Mouse (Mus musculus) stomach, embryonic 16.5 days (tissue): Measurements from ENCODE around the gene Ngp. TPM values are rescaled to one million over a fixed set of nuclear protein-coding genes. Genes with fewer than 3 reads are reported as not detected.

Experiments
- ATAC-seq: fragments of 200-750 bp; cut with Nextera tagmentation; 2 replicates; pipeline ENCODE4 v1.8.0; 2017; ENCODE audit warnings: moderate number of reproducible peaks, moderate TSS enrichment; ENCODE audit not compliant: insufficient read depth, low FRiP score
- H3K27ac ChIP-seq: fragments of 300-500 bp; sonication (generic); 2 replicates; pipeline ENCODE4 v1.5.1; 2014; ENCODE audit warnings: low read length
- H3K27me3 ChIP-seq: fragments of 300-500 bp; sonication (generic); 2 replicates; pipeline ENCODE4 v1.6.1; 2014; ENCODE audit warnings: low read length, control low read depth, mixed read lengths; ENCODE audit not compliant: control insufficient read depth, insufficient read depth
- H3K36me3 ChIP-seq: fragments of 300-500 bp; sonication (generic); 2 replicates; pipeline ENCODE4 v1.6.1; 2014; ENCODE audit warnings: low read length; ENCODE audit not compliant: control insufficient read depth, insufficient read depth
- H3K4me1 ChIP-seq: fragments of 300-500 bp; sonication (generic); 2 replicates; pipeline ENCODE4 v1.6.1; 2014; ENCODE audit warnings: low read length, control low read depth, mixed read lengths; ENCODE audit not compliant: control insufficient read depth, insufficient read depth
- H3K4me2 ChIP-seq: fragments of 300-500 bp; sonication (generic); 2 replicates; pipeline ENCODE4 v1.6.1; 2014; ENCODE audit warnings: low read depth, low read length, mixed read lengths
- H3K4me3 ChIP-seq: fragments of 300-500 bp; sonication (generic); replicated peaks from 2 replicates; pipeline ENCODE4 v1.5.1; 2014; ENCODE audit warnings: mild to moderate bottlenecking, low read length
- H3K9ac ChIP-seq: fragments of 300-500 bp; sonication (generic); 2 replicates; pipeline ENCODE4 v1.6.1; 2014; ENCODE audit warnings: low read length
- H3K9me3 ChIP-seq: fragments of 300-500 bp; sonication (generic); replicated peaks from 2 replicates; pipeline ENCODE4 v1.6.1; 2016; ENCODE audit warnings: low read length, control low read depth; ENCODE audit not compliant: control insufficient read depth
- WGBS: fragments of 180-500 bp; shearing (Covaris S2); extraction: QIAGEN DNeasy Blood & Tissue Kit; methylation state at CpG from one replicate; pipeline ENCODE4 v1.1.7; 2014; 5-methylcytosine and 5-hydroxymethylcytosine counted together
- polyA plus RNA-seq: library from polyadenylated mRNA; unstranded; fragments of >200 nt; fragmentation: Nextera tagmentation; extraction: Ambion mirVana; gene quantifications from 2 replicates; pipeline ENCODE4 v1.2.1, GENCODE M21; 2015

Ngp gene
- polyA plus RNA-seq, 1 experiment from 2014 or later: 66.0 TPM

- Histone ChIP-seq H3K9me3 (no peaks in the 10 kb centered on the region), H3K4me3 (no peak overlapping the region), H3K36me3 (no peaks in the 10 kb centered on the region), H3K9ac (no peak overlapping the region), H3K27ac (no peak overlapping the region), H3K4me2 (no peak overlapping the region), H3K4me1 (no peaks in the 10 kb centered on the region), H3K27me3 (no peaks in the 10 kb centered on the region)
- ATAC-seq: no peak
- 90% methylated on average over 3 of the region's 3 CpGs for WGBS
Measured at GRCm38 (mm10) chr9:110466179-110466578, 46.6 kb downstream of the Ngp start.

Other genes starting within 250 kb of the Ngp start
- gene Cspg5, start 176.0 kb upstream of the Ngp start, polyA plus RNA-seq: 3.4 and 3.8 TPM in 2 replicates
- 17.5 and 18.4 TPM in 2 replicates for gene Elp6, start 114.6 kb upstream of the Ngp start, polyA plus RNA-seq
- gene Scap, start 86.5 kb upstream of the Ngp start, polyA plus RNA-seq: 36.1 and 36.8 TPM in 2 replicates
- gene Ptpn23, start 11.5 kb upstream of the Ngp start, polyA plus RNA-seq: 11.1 and 13.8 TPM in 2 replicates
- gene Klhl18, start 56.9 kb downstream of the Ngp start, polyA plus RNA-seq: 10.2 and 12.0 TPM in 2 replicates
- 0.99 and 2.3 TPM in 2 replicates for gene Kif9, start 57.2 kb downstream of the Ngp start, polyA plus RNA-seq
- gene Setd2, start 112.8 kb downstream of the Ngp start, polyA plus RNA-seq: 27.0 and 29.0 TPM in 2 replicates
- gene Nradd, start 204.7 kb downstream of the Ngp start, polyA plus RNA-seq: 27.2 and 27.6 TPM in 2 replicates
- 10.9 and 12.1 TPM in 2 replicates for gene Nbeal2, start 234.4 kb downstream of the Ngp start, polyA plus RNA-seq
- 148 and 153 TPM in 2 replicates for gene Ccdc12, start 236.8 kb downstream of the Ngp start, polyA plus RNA-seq